Mouse (Mus musculus): ENCODE measurements around the gene Meis1.

GRCm38 (mm10) chr11:18990244-18990677 is 28.5 kb downstream of the Meis1 start:
- TF ChIP-seq CHD2 (IDR thresholded peaks at IDR 0.05; ENCODE audit: low read length) (no peak), CTCF (IDR thresholded peaks at IDR 0.05 in 2 of 3, conservative IDR thresholded peaks at IDR 0.05 in 1 of 3; ENCODE audit: control insufficient read depth in 1 of 3, insufficient read depth in 1 of 3, low read depth in 2 of 3, low read length in 3 of 3, poor library complexity in 1 of 3, severe bottlenecking in 1 of 3) (no peak)
